Mouse (Mus musculus) heart, embryonic 16.5 days (tissue): ENCODE results near the gene Glra1. TPM values are rescaled to one million over a fixed set of nuclear protein-coding genes. Genes with fewer than 3 reads are reported as not detected.

Source experiments
- ATAC-seq: fragments of 200-750 bp; cut with Nextera tagmentation; replicated peaks from 2 replicates; pipeline ENCODE4 v1.8.0; 2017; ENCODE audit warnings: moderate number of reproducible peaks; ENCODE audit not compliant: insufficient read depth, low FRiP score; ENCODE audit errors: extremely low read depth
- H3K27ac ChIP-seq: fragments of 300-500 bp; sonication (generic); 2 replicates; pipeline ENCODE4 v1.5.1; 2014; ENCODE audit warnings: mild to moderate bottlenecking, low read length, control low read depth, moderate library complexity
- H3K27me3 ChIP-seq: fragments of 300-500 bp; sonication (generic); 2 replicates; pipeline ENCODE4 v1.6.1; 2014; ENCODE audit warnings: low read length, mixed read lengths; ENCODE audit not compliant: control insufficient read depth, insufficient read depth
- H3K36me3 ChIP-seq: fragments of 300-500 bp; sonication (generic); 2 replicates; pipeline ENCODE4 v1.6.1; 2014; ENCODE audit not compliant: control insufficient read depth, insufficient read depth
- H3K4me1 ChIP-seq: fragments of 300-500 bp; sonication (generic); 2 replicates; pipeline ENCODE4 v1.6.1; 2014; ENCODE audit warnings: low read length, mixed read lengths; ENCODE audit not compliant: control insufficient read depth, insufficient read depth
- H3K4me2 ChIP-seq: fragments of 300-500 bp; sonication (generic); 2 replicates; pipeline ENCODE4 v1.6.1; 2014; ENCODE audit warnings: low read depth, mild to moderate bottlenecking, control low read depth, low read length
- H3K4me3 ChIP-seq: fragments of 300-500 bp; sonication (generic); 2 replicates; pipeline ENCODE4 v1.5.1; 2014; ENCODE audit warnings: mild to moderate bottlenecking, control low read depth, low read length
- H3K9ac ChIP-seq: fragments of 300-500 bp; sonication (generic); 2 replicates; pipeline ENCODE4 v1.6.1; 2014; ENCODE audit warnings: low read length, control low read depth
- H3K9me3 ChIP-seq: fragments of 300-500 bp; sonication (generic); replicated peaks from 2 replicates; pipeline ENCODE4 v1.6.1; 2016; ENCODE audit warnings: low read length; ENCODE audit not compliant: control insufficient read depth
- WGBS: fragments of 180-500 bp; shearing (Covaris S2); extraction: QIAGEN DNeasy Blood & Tissue Kit; methylation state at CpG from one replicate; pipeline ENCODE4 v1.1.7; 2014; 5-methylcytosine and 5-hydroxymethylcytosine counted together
- polyA plus RNA-seq: library from polyadenylated mRNA; unstranded; fragments of >200 nt; fragmentation: Nextera tagmentation; extraction: Ambion mirVana; gene quantifications from 2 replicates; pipeline ENCODE4 v1.2.1, GENCODE M21; 2015

Gene Glra1
- polyA plus RNA-seq, 1 experiment from 2014 or later, result not detected

- no peaks in the 10 kb centered on the region for H3K9me3 ChIP-seq
- H3K36me3 ChIP-seq, result peaks cover 72% of the 10 kb centered on the region
- H3K9ac ChIP-seq, result no peak overlapping the region
- H3K4me3 ChIP-seq, result no peak overlapping the region
- H3K27ac ChIP-seq, result no peak overlapping the region
- H3K27me3 ChIP-seq, result no peaks in the 10 kb centered on the region
- ATAC-seq, result no peak
- no peaks in the 10 kb centered on the region for H3K4me1 ChIP-seq
- H3K4me2 ChIP-seq, result no peak overlapping the region
- WGBS, result 72% methylated on average over 6 of the region's 6 CpGs
Measured at GRCm38 (mm10) chr11:55496158-55496557, 111.8 kb downstream of the Glra1 start.

- H3K9me3 ChIP-seq, result no peaks in the 10 kb centered on the region
- H3K4me3 ChIP-seq, result no peak overlapping the region
- no peak overlapping the region for H3K4me2 ChIP-seq
- no peak overlapping the region for H3K27ac ChIP-seq
- no peak overlapping the region for H3K9ac ChIP-seq
- no peaks in the 10 kb centered on the region for H3K27me3 ChIP-seq
- peaks cover 18% of the 10 kb centered on the region for H3K4me1 ChIP-seq
- H3K36me3 ChIP-seq, result peaks cover 48% of the 10 kb centered on the region
- ATAC-seq, result no peak
- WGBS, result 96% methylated on average over 7 of the region's 7 CpGs
Measured at GRCm38 (mm10) chr11:55485443-55485842, 122.6 kb downstream of the Glra1 start.

- H3K27ac ChIP-seq, result no peak overlapping the region
- H3K9me3 ChIP-seq, result no peaks in the 10 kb centered on the region
- WGBS, result 47% methylated on average over 3 of the region's 3 CpGs
- no peak for ATAC-seq
- peaks cover 22% of the 10 kb centered on the region for H3K4me1 ChIP-seq
- H3K27me3 ChIP-seq, result no peaks in the 10 kb centered on the region
- peak overlapping the region; percentile 2; the same call in 1 of the 2 replicates for H3K4me2 ChIP-seq
- H3K36me3 ChIP-seq, result no peaks in the 10 kb centered on the region; the same call in 1 of the 2 replicates
- no peak overlapping the region for H3K4me3 ChIP-seq
- H3K9ac ChIP-seq, result no peak overlapping the region
Measured at GRCm38 (mm10) chr11:55473219-55473618, 134.8 kb downstream of the Glra1 start.

GRCm38 (mm10) chr11:55471467-55471866, 136.5 kb downstream of the Glra1 start:
- Histone ChIP-seq H3K9ac (peak overlapping the region; percentile 97), H3K9me3 (no peaks in the 10 kb centered on the region), H3K27me3 (no peaks in the 10 kb centered on the region), H3K27ac (peak overlapping the region; percentile 44; the same call in 1 of the 2 replicates), H3K36me3 (no peaks in the 10 kb centered on the region; the same call in 1 of the 2 replicates), H3K4me2 (peak overlapping the region; percentile 92), H3K4me1 (peaks cover 26% of the 10 kb centered on the region), H3K4me3 (peak overlapping the region; percentile 96)
- WGBS, result 84% methylated on average over 7 of the region's 7 CpGs
- ATAC-seq, result no peak

GRCm38 (mm10) chr11:55470761-55471160, 137.2 kb downstream of the Glra1 start:
- WGBS, result 22% methylated on average over 8 of the region's 8 CpGs
- H3K9me3 ChIP-seq, result no peaks in the 10 kb centered on the region
- H3K27me3 ChIP-seq, result no peaks in the 10 kb centered on the region
- no peak for ATAC-seq
- peak overlapping the region; percentile 44; the same call in 1 of the 2 replicates for H3K27ac ChIP-seq
- peak overlapping the region; percentile 96 for H3K4me3 ChIP-seq
- H3K36me3 ChIP-seq, result no peaks in the 10 kb centered on the region; the same call in 1 of the 2 replicates
- H3K4me1 ChIP-seq, result peaks cover 26% of the 10 kb centered on the region
- H3K4me2 ChIP-seq, result peak overlapping the region; percentile 92
- peak overlapping the region; percentile 97 for H3K9ac ChIP-seq

- peaks cover 26% of the 10 kb centered on the region for H3K4me1 ChIP-seq
- under 1% methylated on average over 46 of the region's 46 CpGs for WGBS
- H3K9ac ChIP-seq, result peak overlapping the region; percentile 97
- H3K9me3 ChIP-seq, result no peaks in the 10 kb centered on the region
- no peaks in the 10 kb centered on the region for H3K27me3 ChIP-seq
- no peaks in the 10 kb centered on the region; the same call in 1 of the 2 replicates for H3K36me3 ChIP-seq
- ATAC-seq, result no peak; the same call in 1 of the 2 replicates
- H3K4me2 ChIP-seq, result peak overlapping the region; percentile 92
- peak overlapping the region; percentile 96 for H3K4me3 ChIP-seq
- H3K27ac ChIP-seq, result peak overlapping the region; percentile 92
Measured at GRCm38 (mm10) chr11:55469923-55470691, 137.9 kb downstream of the Glra1 start.

- Histone ChIP-seq H3K9ac (peak within 1 kb of the TSS; percentile 97), H3K4me1 (peaks cover 26% of the 10 kb centered on the region), H3K36me3 (no peaks in the 10 kb centered on the region; the same call in 1 of the 2 replicates), H3K4me3 (peak within 1 kb of the TSS; percentile 96), H3K27ac (peak within 1 kb of the TSS; percentile 94), H3K27me3 (no peaks in the 10 kb centered on the region), H3K4me2 (peak within 1 kb of the TSS; percentile 92), H3K9me3 (no peaks in the 10 kb centered on the region)
- peak; percentile 95 for ATAC-seq
- WGBS, result under 1% methylated on average over 43 of the region's 57 CpGs
Measured at GRCm38 (mm10) chr11:55469048-55469843, 138.8 kb downstream of the Glra1 start, which contains the start of gene G3bp1. TSS of gene G3bp1 (plus strand) at chr11:55469685.

- H3K9ac ChIP-seq, result peak overlapping the region; percentile 82
- no peaks in the 10 kb centered on the region for H3K9me3 ChIP-seq
- ATAC-seq, result no peak
- peaks cover 25% of the 10 kb centered on the region for H3K4me1 ChIP-seq
- WGBS, result 2% methylated on average over 17 of the region's 17 CpGs
- H3K27me3 ChIP-seq, result no peaks in the 10 kb centered on the region
- peak overlapping the region; percentile 94 for H3K27ac ChIP-seq
- no peaks in the 10 kb centered on the region; the same call in 1 of the 2 replicates for H3K36me3 ChIP-seq
- H3K4me3 ChIP-seq, result peak overlapping the region; percentile 60
- peak overlapping the region; percentile 72 for H3K4me2 ChIP-seq
Measured at GRCm38 (mm10) chr11:55468611-55469047, 139.4 kb downstream of the Glra1 start.
